Mouse (Mus musculus) cortical plate, adult 2 months (tissue): Measurements from ENCODE around the gene Pou2f2. TPM values are rescaled to one million over a fixed set of nuclear protein-coding genes. Genes with fewer than 3 reads are reported as not detected.

Experiments
- H3K27ac ChIP-seq: fragments of 200-500 bp; 2 replicates; pipeline ENCODE4 v1.5.1; 2012; ENCODE audit warnings: low read length, control low read depth, inconsistent platforms; ENCODE audit not compliant: insufficient read depth
- H3K4me1 ChIP-seq: fragments of 200-500 bp; 2 replicates; pipeline ENCODE4 v1.6.1; 2011; ENCODE audit warnings: low read length; ENCODE audit not compliant: control insufficient read depth, insufficient read depth
- H3K4me3 ChIP-seq: fragments of 200-500 bp; 2 replicates; pipeline ENCODE4 v1.5.1; 2011; ENCODE audit warnings: mild to moderate bottlenecking, low read length, control low read depth; ENCODE audit not compliant: insufficient read depth
- CTCF ChIP-seq: fragments of 200-500 bp; IDR thresholded peaks from 2 replicates; pipeline ENCODE4 v1.5.1; 2011; ENCODE audit warnings: mild to moderate bottlenecking, control low read depth, low read length; ENCODE audit not compliant: insufficient read depth; ENCODE audit errors: extremely low read depth
- POLR2A ChIP-seq: fragments of 200-500 bp; IDR thresholded peaks from 2 replicates; pipeline ENCODE4 v1.6.1; 2011; ENCODE audit warnings: mild to moderate bottlenecking, low read length, control low read depth; ENCODE audit not compliant: insufficient read depth; ENCODE audit errors: extremely low read depth
- polyA plus RNA-seq: library from polyadenylated mRNA; depleted of rRNA; stranded (reverse); fragments of >200 nt; gene quantifications from 2 replicates; pipeline ENCODE4 v1.2.3, GENCODE M21; 2012; rRNA removed

The Pou2f2 gene
- 10.5 and 10.7 TPM in 2 replicates for polyA plus RNA-seq

DNA sequence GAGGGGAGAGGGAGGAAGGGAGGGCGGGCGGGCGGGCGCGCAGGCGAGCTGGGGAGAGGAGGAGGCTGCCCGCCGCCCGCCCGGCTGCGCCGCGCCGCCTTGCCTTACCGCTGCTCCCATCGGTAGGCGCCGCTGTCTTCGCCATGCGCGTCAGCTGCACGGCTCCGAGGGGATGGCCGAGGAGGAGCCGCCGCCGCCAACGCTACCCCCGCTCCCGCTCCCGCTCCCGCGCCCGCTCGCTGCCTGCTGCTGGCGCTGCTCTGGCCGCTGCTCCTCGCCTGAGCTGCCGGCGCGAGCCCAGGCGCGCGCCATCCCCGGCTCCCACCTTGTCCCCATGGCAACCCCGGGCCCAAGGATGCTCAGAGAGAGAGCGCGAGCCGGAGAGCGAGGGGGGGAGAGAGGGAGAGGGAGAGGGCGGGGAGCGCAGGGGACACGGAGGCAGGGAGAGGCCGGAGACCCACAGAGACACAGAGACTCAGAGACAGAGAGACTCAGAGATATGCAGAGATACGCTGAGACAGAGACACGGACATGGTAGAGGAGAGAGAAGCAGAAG lies at the start of gene Pou2f2:
Gene Pou2f2, minus strand, starts transcription at position 121 of the 556 bp plus-strand sequence.
- no peak for TF ChIP-seq POLR2A
- no peak for TF ChIP-seq CTCF
- Histone ChIP-seq H3K4me3 (peak within 1 kb of the TSS; percentile 66), H3K4me1 (no peaks in the 10 kb centered on the region; the same call in 1 of the 2 replicates), H3K27ac (peak within 1 kb of the TSS; percentile 98)

DNA sequence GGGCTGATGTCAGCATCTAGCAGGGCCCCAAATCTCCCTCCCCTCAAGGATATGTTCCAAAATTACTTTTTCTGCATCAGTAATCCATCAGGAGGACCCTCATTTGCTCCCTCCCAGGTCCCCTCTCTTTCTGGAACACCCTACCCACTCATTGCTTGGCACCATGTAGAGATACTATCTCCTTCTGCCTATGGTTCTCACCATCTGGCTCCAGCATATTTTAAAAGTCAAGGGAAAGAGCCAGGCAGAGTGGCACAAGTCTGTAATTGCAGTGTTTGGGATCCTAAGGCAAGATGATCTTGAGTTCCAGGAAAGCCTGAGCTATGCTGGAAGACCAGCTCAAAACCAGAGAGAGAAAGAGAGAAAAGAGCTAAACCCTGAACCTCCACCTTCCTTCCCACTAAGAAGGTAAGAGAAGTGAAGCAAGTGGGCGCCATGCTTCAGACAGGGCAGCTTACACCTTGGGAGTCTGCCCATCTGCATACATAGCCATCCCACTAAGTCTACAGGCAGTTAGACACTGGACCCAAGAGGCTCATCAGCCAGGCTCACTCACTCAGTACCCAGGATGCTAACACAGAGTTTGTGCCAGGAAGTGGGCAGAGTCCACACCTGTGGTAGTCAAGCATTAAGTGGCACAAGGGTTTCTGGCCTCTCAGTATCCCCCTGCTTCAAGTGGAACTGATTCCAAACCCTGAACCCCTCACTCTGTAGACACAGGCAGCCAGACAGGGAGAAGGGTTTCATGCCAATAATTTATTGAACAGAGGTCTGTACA lies 48.2 kb upstream of the Pou2f2 start:
- H3K27ac ChIP-seq, result no peak overlapping the region
- TF ChIP-seq CTCF, result no peak
- TF ChIP-seq POLR2A, result 0 out of 2 replicates have a peak, but pooled peaks have one; percentile 15
- no peak overlapping the region for H3K4me3 ChIP-seq
- H3K4me1 ChIP-seq, result 0 out of 2 replicates have a peak, but pooled peaks cover 3% of the 10 kb centered on the region

DNA sequence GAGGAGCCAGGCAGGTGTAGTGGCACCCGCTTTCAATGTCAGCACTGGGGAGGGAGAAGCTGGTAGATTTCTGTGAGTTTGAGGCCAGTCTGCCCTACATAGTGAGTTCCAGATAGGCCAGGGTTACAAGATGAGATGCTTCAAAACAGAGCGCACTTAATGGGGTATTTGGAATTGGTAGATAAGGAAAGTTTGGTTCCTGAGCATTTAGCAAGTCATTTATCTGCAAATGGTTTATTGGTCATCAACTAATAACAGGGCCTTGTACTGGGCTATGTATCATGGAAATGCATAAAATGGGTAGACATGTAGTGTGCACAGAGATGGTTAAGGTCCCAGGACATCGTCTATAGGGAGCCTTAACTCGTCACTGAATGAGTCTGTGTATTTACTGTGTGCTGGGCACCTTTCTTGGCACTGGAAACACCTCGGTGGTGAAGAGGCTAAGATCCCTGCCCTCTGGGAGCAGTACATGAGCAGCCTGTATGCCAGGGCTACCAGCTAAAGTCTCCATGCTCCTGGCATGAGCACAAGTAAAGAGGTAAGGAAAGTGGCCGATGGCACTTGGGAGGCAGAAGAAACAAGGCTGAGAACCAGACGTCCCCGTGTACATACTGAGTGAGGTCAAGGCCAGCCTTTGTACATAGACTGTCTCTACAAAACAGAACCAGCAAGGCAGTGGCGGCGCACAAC lies 42.9 kb upstream of the Pou2f2 start:
- TF ChIP-seq CTCF (no peak), POLR2A (no peak)
- H3K4me1 ChIP-seq, result no peaks in the 10 kb centered on the region
- H3K27ac ChIP-seq, result no peak overlapping the region
- H3K4me3 ChIP-seq, result no peak overlapping the region; the same call in 1 of the 2 replicates

DNA sequence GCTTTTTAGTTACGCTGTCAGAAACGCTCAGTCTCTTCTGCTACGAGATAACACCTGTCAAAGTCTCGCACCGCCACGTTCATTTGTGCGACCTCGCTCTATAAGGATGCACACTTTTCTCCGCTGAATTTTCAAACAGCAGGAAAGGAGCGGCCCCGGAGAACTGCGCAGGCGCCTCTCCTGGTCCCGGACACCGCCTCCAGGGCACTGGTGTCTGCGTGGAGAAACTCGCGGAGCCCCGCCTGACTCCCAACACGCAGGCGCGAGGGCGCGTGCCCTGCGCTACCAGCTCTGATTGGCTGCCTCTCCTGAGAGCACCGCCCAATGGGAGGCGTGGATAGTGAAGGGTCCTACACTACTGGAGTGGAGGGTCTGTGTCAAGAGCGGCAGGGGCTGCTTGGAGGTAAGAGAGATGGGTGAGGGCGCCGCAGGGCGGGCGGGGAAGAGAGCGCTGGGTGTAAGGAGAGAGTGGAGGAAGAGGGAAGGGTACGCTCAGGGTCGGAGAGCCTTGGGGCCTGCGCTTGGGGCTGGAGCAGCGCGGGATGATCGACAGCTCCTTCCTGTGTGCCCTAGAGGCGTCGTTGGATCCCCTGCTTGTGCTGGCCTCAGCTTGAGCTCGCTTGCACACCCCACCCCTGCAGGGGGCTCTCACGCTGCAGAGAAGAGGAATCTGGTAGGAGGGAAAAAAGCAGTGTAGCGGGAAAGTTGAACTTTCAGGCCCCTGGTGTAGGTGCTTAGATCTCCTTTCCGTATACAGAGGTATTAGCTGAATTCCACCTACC lies 41.8 kb upstream of the Pou2f2 start, which contains the start of gene Zfp526:
Gene Zfp526, plus strand, starts transcription at position 324 of the 782 bp plus-strand sequence.
- Histone ChIP-seq H3K4me3 (peak within 1 kb of the TSS; percentile 60), H3K27ac (no peak within 1 kb of the TSS), H3K4me1 (no peaks in the 10 kb centered on the region)
- TF ChIP-seq CTCF, result no peak
- TF ChIP-seq POLR2A, result peak; percentile 87

DNA sequence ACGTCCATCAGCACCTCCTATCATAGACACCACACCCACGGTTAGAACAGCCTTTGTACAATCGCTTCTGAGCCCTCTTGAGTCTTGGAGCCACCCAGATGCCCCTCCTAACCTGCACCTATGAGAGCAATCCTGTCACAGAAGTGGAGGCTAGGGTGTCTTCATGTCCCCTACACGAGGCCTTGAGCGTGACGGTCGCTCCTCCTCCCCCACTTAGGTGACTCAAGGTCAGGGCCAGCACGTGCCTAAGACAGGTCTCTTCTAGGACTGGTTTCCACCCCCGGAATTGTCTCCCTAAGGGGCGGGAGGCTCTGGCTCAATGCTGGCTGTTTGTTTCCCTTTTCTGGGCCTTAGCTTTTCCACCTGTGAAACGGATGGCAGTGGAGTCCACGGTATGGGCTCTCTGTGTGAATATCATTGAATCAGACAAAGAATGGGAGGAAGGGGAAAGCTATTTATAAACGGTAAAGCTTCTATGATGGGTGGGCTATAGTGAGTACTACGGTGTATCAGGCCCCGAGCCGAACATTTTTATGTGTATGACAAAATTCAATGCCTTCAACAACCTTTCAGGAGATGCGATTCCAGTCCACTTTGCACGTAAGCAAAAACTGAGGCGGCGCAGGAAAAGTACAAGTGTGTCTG lies 41.1 kb upstream of the Pou2f2 start, which contains the start of gene Dedd2:
Gene Dedd2, minus strand, starts transcription at position 159 of the 645 bp plus-strand sequence.
- 0 out of 2 replicates have a peak within 1 kb of the TSS, but pooled peaks have one; percentile 19 for H3K27ac ChIP-seq
- TF ChIP-seq CTCF (no peak), POLR2A (no peak)
- H3K4me3 ChIP-seq, result peak within 1 kb of the TSS; percentile 86
- H3K4me1 ChIP-seq, result no peaks in the 10 kb centered on the region

DNA sequence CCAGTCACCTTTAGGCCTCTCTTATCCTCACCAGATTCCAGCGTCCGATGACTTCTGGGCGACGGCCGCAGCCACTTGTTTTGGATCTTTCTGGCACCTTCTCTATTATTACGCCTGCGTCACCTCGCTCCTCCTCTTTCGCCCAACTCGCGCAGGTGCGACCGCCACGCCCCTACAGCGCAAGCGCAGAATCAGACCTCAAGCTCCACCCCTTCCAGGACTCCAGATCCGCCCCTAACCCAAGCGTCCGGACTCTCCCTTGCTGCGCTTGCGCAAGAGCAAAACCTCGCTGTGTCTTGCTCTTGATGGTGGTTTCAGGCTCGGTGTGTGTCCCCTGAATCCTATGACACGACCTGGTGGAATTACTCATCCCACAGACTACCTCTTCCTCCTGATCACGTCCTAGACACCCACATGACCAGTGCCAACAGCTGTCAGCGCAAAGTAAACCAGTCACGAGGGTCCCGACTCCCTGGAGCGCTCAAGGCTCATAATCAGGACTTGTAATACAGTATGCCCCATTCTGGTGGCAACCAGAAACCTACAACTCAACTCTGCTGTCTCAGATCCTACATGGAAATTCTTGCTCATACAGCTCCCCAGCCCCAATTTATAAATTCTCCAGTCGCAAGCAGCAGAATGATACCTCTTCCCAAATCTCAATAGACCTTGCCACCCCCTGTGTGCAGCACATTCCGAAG lies 40.4 kb upstream of the Pou2f2 start:
- H3K27ac ChIP-seq, result 0 out of 2 replicates have a peak overlapping the region, but pooled peaks have one; percentile 19
- peak overlapping the region; percentile 86 for H3K4me3 ChIP-seq
- TF ChIP-seq POLR2A (peak; percentile 83), CTCF (no peak)
- no peaks in the 10 kb centered on the region for H3K4me1 ChIP-seq

DNA sequence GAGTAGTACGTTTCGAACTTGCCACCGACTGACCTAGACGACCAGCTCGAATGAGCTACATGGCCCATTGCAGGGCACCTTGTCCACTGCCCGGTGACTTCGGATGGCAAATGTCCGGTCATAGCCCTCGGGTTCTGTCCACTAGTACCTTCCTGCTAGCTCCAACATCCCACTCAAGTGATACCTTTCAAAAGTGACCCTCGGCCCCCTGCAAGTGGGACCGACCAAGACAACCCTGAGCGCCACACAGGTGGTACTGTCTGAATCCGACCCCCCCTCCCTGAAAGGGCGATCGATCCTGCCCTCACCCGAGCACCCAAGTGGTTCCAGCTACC lies 39.9 kb upstream of the Pou2f2 start:
- no peaks in the 10 kb centered on the region for H3K4me1 ChIP-seq
- no peak for TF ChIP-seq CTCF
- H3K4me3 ChIP-seq, result peak overlapping the region; percentile 86

DNA sequence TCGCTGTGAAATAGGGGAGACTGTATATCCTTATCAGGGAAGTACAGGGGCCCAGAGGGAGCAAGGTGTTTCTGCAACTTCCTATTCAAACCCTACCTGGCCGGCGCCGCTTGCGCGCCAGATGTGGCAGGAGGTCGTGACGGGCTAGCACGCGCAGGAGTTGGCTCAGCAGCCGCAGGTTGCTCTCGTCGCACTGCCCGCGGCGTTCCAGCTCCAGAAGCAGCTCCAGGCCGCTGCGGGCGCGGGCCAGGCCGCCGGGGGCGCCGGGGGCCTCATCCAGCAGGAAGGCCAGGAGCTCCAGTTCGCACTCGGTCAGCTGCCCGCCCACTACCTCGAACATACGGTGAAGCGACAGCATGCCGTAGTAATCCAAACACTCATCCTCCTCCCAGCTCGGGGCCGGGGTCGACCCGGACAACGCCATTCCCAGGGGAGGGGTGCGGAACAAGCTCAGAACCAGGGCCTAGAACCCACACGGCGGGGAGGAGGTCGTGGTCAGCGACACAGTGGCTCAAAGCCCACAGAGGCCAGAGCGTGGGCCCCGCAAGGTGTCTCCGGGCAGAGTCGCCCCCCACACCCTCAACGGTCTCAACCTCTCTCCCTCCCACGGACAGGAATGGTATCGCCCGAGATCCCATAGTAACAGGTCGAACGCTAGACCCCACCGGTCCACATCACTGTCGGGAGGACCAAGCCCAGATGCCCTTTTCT lies 39.3 kb upstream of the Pou2f2 start:
- Histone ChIP-seq H3K27ac (no peak overlapping the region), H3K4me1 (no peaks in the 10 kb centered on the region), H3K4me3 (peak overlapping the region; percentile 86)
- no peak for TF ChIP-seq CTCF
- no peak for TF ChIP-seq POLR2A

More for the DNA sequence above, 39.9 kb upstream of the Pou2f2 start:
- H3K27ac ChIP-seq, result 0 out of 2 replicates have a peak overlapping the region, but pooled peaks have one; percentile 19
